Mouse (Mus musculus) brain, embryonic 14.5 days (tissue): ENCODE results near the gene Mapk1ip1l. TPM values are rescaled to one million over a fixed set of nuclear protein-coding genes. Genes with fewer than 3 reads are reported as not detected.

Experiments used
- DNase-seq: peaks from one replicate; pipeline ENCODE4 v3.0.0-alpha.2; 2011; ENCODE audit warnings: low read depth
- CTCF ChIP-seq: fragments of 200-500 bp; IDR thresholded peaks from 2 replicates; pipeline ENCODE4 v1.5.1; 2012; ENCODE audit warnings: inconsistent platforms, mild to moderate bottlenecking, moderate library complexity, borderline replicate concordance; ENCODE audit not compliant: insufficient read depth, insufficient read length; ENCODE audit errors: extremely low read depth
- POLR2A ChIP-seq: fragments of 200-500 bp; IDR thresholded peaks from 2 replicates; pipeline ENCODE4 v1.6.1; 2012; ENCODE audit warnings: mild to moderate bottlenecking, inconsistent platforms, borderline replicate concordance; ENCODE audit not compliant: poor library complexity, insufficient read depth, insufficient read length, severe bottlenecking; ENCODE audit errors: extremely low read depth
- polyA plus RNA-seq: library from polyadenylated mRNA; depleted of rRNA; stranded (reverse); fragments of >200 nt; gene quantifications from 2 replicates; pipeline ENCODE4 v1.2.3, GENCODE M21; 2012

The Mapk1ip1l gene
- polyA plus RNA-seq, 1 experiment, result 60.3 TPM

GRCm38 (mm10) chr14:47283568-47283967, 14.5 kb upstream of the Mapk1ip1l start:
- DNase-seq, result no peak
- TF ChIP-seq POLR2A (no peak), CTCF (no peak)

- no peak for DNase-seq
- TF ChIP-seq CTCF (no peak), POLR2A (no peak)
Measured at GRCm38 (mm10) chr14:47285271-47285670, 12.8 kb upstream of the Mapk1ip1l start.

- no peak for TF ChIP-seq POLR2A
- no peak for TF ChIP-seq CTCF
- no peak for DNase-seq
Measured at GRCm38 (mm10) chr14:47286215-47286614, 11.9 kb upstream of the Mapk1ip1l start.

- no peak for DNase-seq
- TF ChIP-seq CTCF, result no peak
- no peak for TF ChIP-seq POLR2A
Measured at GRCm38 (mm10) chr14:47287021-47287420, 11.0 kb upstream of the Mapk1ip1l start.

GRCm38 (mm10) chr14:47291772-47292171, 6.3 kb upstream of the Mapk1ip1l start:
- no peak for TF ChIP-seq POLR2A
- TF ChIP-seq CTCF, result no peak
- no peak for DNase-seq

GRCm38 (mm10) chr14:47294136-47294535, 3.9 kb upstream of the Mapk1ip1l start:
- peak; percentile 17 for DNase-seq
- no peak for TF ChIP-seq POLR2A

- TF ChIP-seq CTCF, result no peak
- no peak for TF ChIP-seq POLR2A
- no peak for DNase-seq
Measured at GRCm38 (mm10) chr14:47296232-47296631, 1.8 kb upstream of the Mapk1ip1l start.

GRCm38 (mm10) chr14:47298408-47298792, 334 bp downstream of the Mapk1ip1l start:
- no peak for TF ChIP-seq POLR2A
- no peak for TF ChIP-seq CTCF

GRCm38 (mm10) chr14:47298819-47299261, 774 bp downstream of the Mapk1ip1l start:
- peak; percentile 66 for DNase-seq
- no peak for TF ChIP-seq POLR2A
- TF ChIP-seq CTCF, result no peak

More at GRCm38 (mm10) chr14:47298408-47298792, 334 bp downstream of the Mapk1ip1l start:
- peak; percentile 75 for DNase-seq

- TF ChIP-seq POLR2A, result no peak
- no peak for TF ChIP-seq CTCF
- no peak for DNase-seq
Measured at GRCm38 (mm10) chr14:47302885-47303680, 5.0 kb downstream of the Mapk1ip1l start.

- TF ChIP-seq POLR2A (no peak), CTCF (no peak)
- no peak for DNase-seq
Measured at GRCm38 (mm10) chr14:47304814-47305405, 6.8 kb downstream of the Mapk1ip1l start.

GRCm38 (mm10) chr14:47305933-47306332, 7.9 kb downstream of the Mapk1ip1l start:
- no peak for TF ChIP-seq POLR2A
- no peak for TF ChIP-seq CTCF
- no peak for DNase-seq

GRCm38 (mm10) chr14:47307669-47308068, 9.6 kb downstream of the Mapk1ip1l start:
- no peak for DNase-seq
- no peak for TF ChIP-seq CTCF
- no peak for TF ChIP-seq POLR2A
